Mouse (Mus musculus): ENCODE measurements around the gene Vstm5.
A peak's percentile ranks its signal among the peaks of the same experiment; 100 is the strongest.
"Not testable (repeated sequence)": the region's sequence is repeated elsewhere in the genome, so short reads cannot be mapped to it uniquely, and the experiment has no call there.

Vstm5 gene

DNA sequence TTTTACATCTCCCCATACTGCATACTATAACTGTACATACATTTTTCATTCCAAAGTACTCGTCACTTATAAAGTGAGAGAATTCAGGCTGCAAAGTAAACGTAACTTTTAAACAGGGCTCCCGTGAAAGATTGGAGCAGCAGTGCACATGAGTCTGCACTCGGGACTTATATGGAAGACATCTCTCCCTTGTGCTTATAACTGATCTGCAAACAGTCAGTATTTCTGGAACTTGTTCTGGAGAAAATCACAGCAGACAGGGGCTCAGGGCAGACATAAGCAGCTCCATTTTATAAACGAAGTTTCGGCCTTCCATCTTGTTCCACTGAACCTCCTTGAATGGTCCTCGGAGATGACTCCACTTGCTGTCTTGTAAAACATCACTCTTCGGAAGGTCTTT lies 23.1 kb downstream of the Vstm5 start:
- DNase-seq (ENCODE audit: low spot score in 2 of 2): no peak

DNA sequence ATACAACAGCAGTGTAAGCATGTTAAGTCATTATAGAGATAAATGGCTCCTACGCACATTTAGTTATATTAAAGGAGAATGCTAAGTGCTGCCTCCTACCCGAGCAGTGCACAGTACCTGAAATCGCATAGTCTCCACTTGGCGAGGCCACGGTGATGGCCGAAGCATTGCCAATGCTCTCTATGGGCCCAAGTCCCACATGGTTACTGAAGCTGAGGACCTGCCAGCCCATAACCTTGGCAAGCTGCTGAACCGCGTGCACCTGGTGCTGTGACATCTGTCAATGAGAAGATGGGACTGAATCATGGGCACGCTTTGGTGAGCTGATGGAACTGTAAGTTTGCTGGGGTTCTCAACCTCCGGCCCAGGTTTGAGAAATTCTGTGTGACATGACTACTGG lies 24.6 kb downstream of the Vstm5 start:
- DNase-seq (ENCODE audit: low spot score in 2 of 2): no peak

DNA sequence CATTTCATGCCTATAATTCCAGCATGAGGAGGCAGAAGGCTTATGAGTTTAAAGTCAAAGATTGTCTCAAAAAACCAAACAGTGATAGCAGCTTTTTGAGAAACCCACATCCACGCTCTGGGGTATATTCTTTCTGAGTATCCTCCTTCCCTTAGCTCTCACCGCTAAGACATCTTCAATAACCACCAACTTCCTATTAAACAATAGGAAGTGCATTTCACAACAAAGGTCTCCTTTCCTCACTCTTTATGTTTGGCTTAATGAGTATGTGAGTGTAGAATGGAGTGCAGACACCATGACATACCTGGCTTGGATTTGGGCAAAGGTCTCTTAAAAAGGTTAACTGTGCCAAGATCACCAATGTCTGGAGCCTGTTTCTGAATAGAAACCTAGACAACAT lies 35.1 kb downstream of the Vstm5 start:
- no peak for DNase-seq (ENCODE audit: low spot score in 2 of 2)

DNA sequence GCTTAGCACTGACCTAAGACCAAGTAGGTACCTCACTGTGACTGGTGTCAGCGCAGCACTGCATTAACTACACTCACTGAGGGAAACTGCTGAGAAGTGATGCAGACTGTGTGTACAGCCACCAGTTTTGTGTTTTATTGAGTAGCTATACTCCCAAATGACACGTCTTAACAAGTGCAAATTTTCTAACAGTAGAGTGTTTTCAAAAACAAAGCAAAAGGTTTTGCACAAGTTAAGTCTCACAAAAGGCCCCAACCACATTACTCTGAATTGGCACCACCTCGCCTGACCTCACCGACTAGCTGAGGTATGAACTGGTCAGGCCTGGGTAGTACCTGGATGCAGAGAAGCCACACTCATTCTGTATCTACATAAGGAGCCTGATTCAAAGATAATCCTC lies 38.0 kb downstream of the Vstm5 start:
- DNase-seq (ENCODE audit: low spot score in 2 of 2): no peak

DNA sequence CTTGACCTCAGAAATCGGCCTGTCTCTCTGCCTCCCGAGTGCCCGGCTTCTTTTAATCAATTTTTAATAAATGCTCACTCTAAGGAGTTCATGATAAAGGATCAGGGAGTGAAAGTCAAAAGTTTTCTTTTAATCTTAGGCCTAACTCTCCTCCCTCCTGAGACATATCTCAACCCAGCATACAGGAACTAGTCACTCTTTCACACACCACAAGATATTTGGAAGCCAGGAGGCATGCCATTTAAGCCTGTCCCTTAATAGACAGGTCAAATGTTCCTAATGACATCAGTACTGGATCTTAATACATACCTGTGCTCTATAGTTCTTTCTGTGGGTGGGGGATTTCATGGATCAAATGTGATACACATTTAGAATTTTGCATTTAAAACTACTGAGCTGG lies 39.5 kb downstream of the Vstm5 start:
- DNase-seq (ENCODE audit: low spot score in 2 of 2): no peak

DNA sequence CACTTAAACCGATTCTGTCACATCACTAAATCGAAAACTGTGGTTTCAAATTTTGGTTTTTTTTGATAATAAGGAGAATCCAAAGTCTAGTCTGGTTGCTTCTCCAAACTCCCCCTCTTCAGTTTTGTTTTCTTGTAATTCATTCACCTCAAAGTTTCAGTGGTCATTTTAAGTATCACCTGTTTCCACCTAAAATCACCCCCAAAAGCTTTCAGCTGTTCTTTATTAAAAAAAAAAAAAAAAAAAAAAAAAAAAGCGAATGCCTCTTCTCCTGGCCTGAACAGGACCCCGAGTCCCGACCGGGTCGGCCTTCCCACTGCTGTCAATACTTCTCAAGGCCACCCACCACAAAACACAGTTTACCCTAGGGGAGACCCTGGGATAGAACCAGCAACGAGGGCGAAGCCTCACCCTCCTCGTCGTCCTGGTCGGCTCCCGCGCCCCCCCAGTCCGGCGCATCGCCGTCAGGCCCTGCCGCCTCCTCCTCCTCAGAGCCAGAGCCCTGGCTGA lies 40.3 kb downstream of the Vstm5 start:
- DNase-seq (ENCODE audit: low spot score in 2 of 2): no peak

DNA sequence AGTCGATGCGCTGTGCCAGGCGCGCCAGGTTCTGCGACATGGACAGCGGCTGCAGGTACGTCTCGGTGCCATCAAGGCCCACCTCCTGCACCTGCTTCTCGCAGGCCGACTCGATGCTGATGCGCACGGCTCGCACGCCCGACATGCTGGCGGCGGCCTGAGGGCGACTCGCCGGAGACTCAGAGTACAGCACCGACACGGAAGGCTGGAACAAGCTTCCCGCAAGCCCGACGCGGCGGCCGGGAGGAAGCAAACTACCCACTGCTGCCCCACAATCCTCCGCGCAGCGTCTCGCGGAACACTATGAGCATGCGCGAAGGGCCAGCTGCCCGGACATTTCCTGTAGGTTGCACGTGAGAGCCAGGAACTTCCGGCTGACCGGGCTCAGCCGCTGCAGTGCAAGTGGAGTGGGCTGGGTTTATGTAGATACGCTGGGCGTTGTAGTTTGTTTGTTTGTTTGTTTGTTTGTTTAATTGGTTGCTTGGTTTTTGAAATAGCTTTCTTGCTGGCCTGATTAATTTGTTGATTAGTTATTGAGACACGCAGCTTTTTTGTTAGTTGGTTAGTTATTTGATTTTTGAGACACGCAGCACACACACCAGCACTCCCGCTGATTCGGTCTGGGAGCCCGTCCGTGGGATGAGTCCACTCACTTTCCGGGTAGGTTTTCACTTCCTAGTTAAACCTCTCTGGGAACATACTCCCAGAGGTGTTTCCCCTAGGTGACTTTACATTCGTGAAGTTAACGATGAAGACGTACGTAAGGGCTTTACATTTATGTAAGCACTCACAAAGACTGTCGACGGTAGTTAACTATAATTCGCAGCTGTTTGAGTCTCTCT lies 41.0 kb downstream of the Vstm5 start, which contains the start of gene Med17:
TSS of gene Med17 (minus strand) at position 283 of the 842 bp plus-strand sequence.
- DNase-seq (ENCODE audit: low spot score in 2 of 2): peak; percentile 89 to 91

DNA sequence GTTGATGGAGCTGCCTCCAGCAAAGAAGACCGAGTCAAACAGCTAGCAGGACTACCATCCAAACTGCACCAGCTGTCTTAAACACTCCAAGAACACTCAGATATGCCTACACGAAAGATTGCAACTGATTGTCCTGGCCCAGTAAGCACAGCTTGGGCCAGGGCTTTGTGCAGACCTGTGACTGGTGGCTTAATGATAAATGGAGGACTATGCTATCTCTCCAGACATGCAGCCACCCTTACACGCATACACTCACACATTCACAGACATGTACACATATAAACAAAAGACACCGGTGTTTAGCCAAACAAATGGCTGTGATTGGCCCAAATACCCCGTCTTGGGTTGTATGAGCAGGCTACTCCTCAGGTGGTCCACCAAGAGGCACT lies 41.6 kb downstream of the Vstm5 start:
- no peak for DNase-seq (ENCODE audit: low spot score in 2 of 2)

DNA sequence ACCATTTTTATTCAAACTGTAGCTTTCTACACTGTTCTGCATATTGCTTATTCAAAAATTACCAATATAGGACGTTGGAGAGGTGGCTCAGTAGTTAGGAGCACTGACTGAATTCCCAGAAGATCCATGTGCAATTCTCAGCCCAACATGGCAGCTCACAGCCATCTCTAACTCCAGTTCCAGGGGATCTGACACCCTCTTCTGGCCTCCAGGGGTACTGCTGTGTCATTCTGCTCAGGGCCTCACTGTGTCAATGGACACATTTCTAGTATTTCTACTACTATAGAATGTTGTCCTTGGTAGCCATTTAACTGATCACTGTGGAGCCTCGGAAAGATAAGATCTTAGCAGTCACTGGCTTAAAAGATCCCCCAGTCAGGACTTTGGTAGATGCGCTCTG lies 46.6 kb downstream of the Vstm5 start:
- DNase-seq (ENCODE audit: low spot score in 2 of 2): peak in 1 of 2 experiments; percentile 17

DNA sequence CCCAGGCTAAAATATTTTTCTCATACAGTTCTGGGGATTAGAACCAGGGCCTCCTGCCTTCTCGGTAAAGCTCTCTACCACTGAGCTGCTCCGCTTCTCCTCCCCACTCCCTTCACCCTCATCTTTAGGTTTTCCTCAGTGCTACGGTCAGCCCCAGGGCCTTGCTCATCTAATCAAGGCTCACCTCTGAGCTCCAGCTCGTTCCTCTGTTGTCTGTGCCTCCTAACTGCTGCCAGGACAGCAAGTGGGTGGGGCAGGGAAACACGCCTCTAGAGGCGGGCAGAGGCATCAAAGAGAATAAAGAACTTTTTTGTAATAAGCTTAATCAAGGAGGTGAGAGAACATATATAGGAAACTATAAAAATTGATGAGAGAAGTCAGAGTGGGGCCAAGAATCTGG lies 49.0 kb downstream of the Vstm5 start:
- no peak for DNase-seq (ENCODE audit: low spot score in 2 of 2)

DNA sequence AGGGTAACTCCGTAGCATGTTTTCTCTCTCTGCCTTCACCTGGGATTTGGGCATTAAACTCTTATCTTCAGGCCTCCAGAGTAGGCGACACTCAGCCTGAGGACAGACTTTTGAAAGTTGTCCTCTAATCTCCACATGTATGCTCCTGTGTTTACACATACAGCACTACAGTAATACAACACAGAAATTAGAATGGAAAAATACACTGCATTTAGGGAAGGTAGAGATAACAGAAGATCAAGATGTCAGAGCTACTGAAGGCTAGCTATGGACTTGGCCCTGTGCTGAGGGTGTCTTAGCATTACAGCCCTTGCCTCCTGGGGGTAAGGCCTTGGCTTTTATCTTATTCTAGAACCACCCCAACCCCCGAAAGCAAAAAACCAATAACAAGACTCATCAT lies 49.6 kb downstream of the Vstm5 start:
- no peak for DNase-seq (ENCODE audit: low spot score in 2 of 2)

DNA sequence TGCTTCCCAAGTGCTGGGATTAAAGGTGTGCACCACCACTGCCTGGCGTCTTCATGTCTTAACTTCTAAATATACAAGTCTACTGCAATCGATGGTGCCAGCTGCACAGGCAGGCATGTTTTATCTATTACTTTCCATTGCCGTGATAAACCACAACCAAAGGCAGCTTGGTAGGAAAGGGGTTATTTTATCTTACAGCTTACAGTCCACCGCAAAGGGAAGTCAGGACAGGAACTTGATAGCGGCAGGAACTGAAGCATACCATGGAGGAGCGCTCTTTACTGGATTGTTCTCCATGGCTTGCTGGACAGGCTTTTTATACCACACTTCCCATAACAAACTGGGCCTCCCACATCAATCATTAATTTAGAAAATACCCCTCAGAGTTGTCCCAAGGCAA lies 50.4 kb downstream of the Vstm5 start:
- DNase-seq (ENCODE audit: low spot score in 2 of 2): no peak

DNA sequence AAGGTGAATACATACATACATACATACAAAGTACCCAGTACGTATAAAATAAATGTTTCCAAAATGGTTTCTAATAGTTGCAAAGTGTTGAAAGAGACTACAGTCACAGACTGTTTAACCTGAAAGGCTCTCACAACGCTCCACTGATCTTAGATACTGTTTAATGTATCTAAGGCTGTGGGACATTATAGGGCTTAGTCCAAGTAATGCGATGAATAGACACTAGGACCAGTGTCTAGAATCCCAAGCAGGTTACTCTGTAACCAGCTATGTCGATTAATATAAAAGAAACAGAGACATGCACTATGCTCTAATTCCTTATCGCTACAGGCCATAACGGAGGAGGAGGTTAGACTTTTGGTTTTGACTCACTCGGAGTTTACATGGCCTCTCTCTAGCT lies 58.3 kb downstream of the Vstm5 start:
- no peak for DNase-seq (ENCODE audit: low spot score in 2 of 2)

DNA sequence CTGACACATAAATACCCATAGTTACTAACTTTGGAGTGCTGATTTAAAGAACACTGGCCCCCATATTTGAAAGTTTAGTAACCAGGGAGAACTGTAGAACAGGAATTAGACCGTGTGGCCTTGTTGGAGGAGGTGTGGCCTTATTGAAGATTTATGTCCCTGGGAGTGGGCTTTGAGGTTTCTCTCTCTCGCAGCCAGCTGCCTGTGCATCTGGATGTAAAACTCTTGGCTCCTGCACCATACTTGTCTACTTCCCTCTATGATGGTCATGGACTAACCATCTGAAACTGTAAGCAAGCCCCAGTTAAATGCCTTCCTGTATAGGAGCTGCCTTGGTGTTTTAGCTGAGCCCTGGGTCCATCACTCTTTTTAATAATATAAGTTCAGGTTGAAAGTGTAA lies 59.6 kb downstream of the Vstm5 start:
- no peak for DNase-seq (ENCODE audit: low spot score in 2 of 2)

DNA sequence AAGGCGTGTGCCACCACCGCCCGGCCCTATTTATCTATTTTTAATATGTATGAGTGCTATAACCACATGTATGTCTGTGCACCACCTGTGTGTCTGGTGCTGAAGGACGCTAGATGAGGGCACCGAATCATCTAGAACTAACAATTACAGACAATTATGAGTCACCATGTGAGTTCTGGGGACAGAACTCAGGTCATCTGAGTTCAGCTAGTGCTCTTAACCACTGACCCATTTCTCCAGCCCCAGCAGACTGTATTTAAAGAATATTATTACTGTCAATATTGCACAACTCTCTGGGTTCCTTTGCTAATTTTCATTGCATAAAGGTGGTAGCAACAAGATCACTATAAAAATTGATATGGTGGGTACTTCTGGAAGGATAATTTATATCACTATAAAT lies 61.2 kb downstream of the Vstm5 start:
- no peak for DNase-seq (ENCODE audit: low spot score in 2 of 2)

DNA sequence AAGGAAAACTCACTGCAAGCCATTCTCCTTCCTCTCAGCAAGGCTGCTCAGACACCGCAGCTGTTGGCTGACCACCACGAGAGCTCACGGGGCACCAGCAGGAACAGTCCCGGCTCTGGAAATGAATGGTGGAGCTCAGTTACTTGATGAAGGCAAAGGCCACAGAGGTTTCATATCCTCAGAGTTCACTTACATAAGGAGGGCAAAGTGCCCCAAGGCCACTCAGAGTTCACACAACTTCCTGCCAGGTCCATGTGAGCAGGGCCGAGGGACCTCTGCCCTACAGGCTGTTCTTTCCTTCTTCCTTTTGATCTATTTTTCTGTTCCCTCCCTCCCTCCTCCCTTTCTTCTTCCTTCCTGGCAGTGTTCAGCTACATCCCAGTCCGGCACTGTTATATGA lies 62.6 kb downstream of the Vstm5 start:
- DNase-seq (ENCODE audit: low spot score in 2 of 2): no peak

DNA sequence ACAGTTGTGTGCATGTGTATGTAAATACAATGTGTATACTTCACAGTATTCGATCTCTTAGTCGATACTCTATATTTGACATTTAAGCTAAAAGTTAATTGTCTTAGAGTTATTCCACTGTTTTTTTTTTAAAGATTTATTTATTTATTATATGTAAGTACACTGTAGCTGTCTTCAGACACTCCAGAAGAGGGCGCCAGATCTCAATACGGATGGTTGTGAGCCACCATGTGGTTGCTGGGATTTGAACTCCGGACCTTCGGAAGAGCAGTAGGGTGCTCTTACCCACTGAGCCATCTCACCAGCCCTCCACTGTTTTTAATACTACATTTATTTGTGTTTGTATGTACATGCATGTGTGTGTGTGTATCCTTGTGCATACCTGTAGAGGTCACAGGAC lies 63.2 kb downstream of the Vstm5 start:
- not testable (repeated sequence) for DNase-seq (ENCODE audit: low spot score in 2 of 2)

DNA sequence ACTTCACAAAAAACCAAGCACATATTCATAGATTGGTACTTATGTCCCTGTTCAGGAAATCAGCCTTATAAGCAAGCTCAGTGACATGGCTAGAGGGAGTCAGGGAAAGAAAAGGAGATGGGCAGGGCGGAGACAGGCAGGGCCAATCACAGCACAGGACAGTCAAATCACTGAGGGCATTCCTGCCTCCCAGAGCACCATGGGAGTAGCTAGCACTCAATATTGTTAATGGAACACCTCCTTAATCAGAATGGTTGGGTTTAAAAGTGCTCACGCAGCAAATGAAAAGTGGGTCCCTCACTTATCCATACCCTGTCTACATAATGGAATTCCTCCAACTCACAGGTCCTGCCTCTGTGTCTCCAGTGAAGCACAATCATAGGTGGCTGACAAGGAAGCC lies 64.0 kb downstream of the Vstm5 start:
- DNase-seq (ENCODE audit: low spot score in 2 of 2): no peak

DNA sequence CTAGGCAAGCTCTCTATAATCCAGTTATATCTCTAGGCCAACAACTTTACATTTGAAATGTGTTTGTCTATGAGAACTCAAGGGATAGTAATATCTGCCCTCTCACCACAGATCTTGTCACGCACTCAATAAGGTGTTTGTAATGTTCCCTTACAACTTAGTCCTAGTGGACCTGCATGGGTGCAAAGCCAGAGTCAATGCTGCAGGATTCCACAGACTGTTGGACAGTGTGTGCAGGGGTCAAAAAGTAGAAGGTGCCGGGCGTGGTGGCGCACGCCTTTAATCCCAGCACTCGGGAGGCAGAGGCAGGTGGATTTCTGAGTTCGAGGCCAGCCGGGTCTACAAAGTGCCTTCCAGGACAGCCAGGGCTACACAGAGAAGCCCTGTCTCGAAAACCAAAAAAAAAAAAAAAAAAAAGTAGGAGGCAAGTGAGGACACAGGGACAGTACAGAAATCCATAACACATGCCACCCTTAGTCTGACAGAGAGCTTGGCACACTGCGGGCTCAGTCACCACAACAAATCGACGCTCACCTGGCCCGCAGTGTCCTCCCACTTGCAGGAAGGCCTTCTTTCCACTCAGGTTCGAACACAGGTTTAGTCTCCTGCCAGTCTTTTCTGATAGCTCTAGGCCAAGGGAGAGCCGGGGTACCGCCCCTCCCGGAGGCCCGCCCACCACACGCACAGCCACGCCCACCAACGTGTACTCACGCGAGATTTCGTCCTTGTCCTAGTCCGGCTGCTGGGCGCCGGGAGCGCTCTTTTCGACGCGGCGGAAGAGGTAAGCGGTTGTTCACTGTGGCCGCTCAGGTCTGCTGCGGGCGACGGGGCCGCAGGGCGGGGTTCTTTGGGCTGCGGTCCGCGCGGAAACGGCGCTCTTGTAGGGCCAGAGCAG lies 66.9 kb downstream of the Vstm5 start, which contains the start of gene Taf1d:
TSS of gene Taf1d (plus strand) at position 712 of the 895 bp plus-strand sequence.
- DNase-seq (ENCODE audit: low spot score in 2 of 2): peak; percentile 98

DNA sequence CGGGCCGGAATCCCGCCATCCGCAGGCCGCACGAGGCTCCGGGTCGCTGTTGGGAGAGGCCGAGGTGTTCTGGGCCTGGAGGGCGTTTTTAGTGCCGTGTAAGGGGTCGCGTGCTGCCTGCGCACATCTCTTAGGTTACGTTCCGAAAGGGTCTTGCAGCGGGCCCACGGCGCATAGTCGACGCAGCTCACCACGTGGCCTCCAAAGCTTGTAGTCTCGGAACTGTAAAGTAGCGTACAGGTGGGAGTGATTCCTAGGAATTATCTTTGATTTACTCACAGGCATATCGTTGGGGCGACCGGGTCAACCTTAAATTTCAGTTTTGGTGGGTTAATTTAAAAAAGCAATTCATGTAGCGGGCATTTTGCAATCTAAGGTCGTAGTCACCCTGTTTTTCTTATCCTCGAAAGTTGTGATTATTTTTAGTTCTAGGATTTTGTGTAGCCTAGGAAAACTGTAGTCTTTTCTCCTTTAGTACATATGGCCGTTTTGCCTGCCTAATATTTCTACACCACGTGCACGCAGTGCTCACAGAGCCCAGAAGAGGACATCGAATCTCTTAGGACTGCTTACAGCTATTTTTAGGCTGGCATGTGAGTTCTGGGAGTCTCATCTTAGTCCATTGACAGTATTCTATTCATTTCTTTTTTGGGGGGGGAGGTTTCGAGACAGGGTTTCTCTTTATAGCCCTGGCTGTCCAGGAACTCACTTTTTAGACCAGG lies 67.7 kb downstream of the Vstm5 start, which contains the start of gene 4931406C07Rik:
TSS of gene 4931406C07Rik (minus strand) at position 51 of the 722 bp plus-strand sequence.
- no peak for DNase-seq (ENCODE audit: low spot score in 2 of 2)

DNA sequence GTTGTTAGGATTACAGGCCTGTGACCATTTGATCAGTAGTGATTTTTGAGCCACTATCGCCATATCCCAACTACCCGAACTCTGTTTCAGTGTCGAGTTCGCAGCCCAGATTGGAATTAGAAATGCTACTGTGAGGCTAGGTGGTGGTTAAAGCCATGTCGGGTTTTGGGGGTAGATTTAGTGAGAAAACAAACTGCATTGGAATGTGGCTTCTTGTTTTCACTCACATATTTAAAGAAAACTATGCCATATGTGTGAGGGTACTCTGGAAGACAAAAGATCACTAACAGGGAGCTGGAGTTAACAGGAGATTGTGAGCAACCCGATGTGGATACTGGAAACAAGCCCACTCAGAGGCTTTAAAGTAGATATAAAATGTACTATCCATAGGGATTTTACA lies 68.4 kb downstream of the Vstm5 start:
- DNase-seq (ENCODE audit: low spot score in 2 of 2): no peak

DNA sequence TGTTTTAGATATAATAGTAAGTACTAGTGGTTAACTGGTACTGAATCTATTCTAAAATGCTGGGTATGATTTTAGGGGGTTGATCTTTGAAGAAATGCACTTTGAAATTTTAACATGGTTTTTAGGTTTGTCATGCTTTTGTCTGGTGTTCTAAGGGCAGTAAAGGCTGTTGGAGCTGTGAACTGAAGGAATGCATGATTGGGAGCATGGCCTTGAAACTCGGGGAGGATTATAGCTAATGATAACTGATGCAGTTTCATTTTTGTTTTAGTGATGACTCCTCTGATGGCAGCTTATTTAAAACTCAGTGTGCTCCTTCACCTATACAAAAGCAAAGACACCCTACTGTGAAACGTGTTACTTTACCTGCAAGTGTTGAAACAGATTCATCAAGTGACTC lies 69.4 kb downstream of the Vstm5 start:
- DNase-seq (ENCODE audit: low spot score in 2 of 2): no peak

Data from natural killer cell, adult 2 months (primary cell).